Mouse (Mus musculus) brain, embryonic 14.5 days (tissue): Measurements from ENCODE around the gene Dhx30.

Experiments
- CTCF ChIP-seq: fragments of 200-500 bp; IDR thresholded peaks from 2 replicates; pipeline ENCODE4 v1.5.1; 2012; ENCODE audit warnings: inconsistent platforms, mild to moderate bottlenecking, moderate library complexity, borderline replicate concordance; ENCODE audit not compliant: insufficient read depth, insufficient read length; ENCODE audit errors: extremely low read depth
- POLR2A ChIP-seq: fragments of 200-500 bp; IDR thresholded peaks from 2 replicates; pipeline ENCODE4 v1.6.1; 2012; ENCODE audit warnings: mild to moderate bottlenecking, inconsistent platforms, borderline replicate concordance; ENCODE audit not compliant: poor library complexity, insufficient read depth, insufficient read length, severe bottlenecking; ENCODE audit errors: extremely low read depth

DNA sequence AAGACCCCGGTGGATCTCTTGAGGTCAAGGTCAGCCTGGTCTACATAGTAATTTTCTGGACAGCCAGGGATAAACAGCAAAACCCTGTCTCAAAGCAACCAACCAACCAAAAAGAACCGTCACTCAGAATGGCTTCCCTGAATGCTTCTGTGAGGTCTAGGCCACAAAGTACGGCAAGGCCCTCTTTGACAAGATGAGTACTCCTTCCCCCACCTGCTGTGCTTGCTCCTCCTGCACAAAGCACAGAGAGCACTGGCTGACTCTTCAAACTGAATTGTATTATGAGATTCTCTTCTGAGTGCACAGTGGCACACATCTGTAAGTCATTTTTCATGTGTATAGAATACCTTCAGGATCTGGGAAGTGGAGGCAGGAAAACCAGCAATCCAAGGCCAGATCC is 19.8 kb downstream of the Dhx30 start:
- no peak for TF ChIP-seq CTCF
- no peak for TF ChIP-seq POLR2A
